Mouse (Mus musculus) bone marrow, adult 2 months (tissue): ENCODE measurements around the gene Trp53tg5.

Source experiments
- CTCF ChIP-seq: fragments of 200-500 bp; IDR thresholded peaks from 2 replicates; pipeline ENCODE4 v1.5.1; 2011; ENCODE audit warnings: low read length, control low read depth; ENCODE audit not compliant: control insufficient read depth, insufficient read depth
- POLR2A ChIP-seq: fragments of 200-500 bp; IDR thresholded peaks from 2 replicates; pipeline ENCODE4 v1.6.1; 2011; ENCODE audit warnings: low read depth, mild to moderate bottlenecking, control low read depth, low read length, borderline replicate concordance; ENCODE audit not compliant: control insufficient read depth

DNA sequence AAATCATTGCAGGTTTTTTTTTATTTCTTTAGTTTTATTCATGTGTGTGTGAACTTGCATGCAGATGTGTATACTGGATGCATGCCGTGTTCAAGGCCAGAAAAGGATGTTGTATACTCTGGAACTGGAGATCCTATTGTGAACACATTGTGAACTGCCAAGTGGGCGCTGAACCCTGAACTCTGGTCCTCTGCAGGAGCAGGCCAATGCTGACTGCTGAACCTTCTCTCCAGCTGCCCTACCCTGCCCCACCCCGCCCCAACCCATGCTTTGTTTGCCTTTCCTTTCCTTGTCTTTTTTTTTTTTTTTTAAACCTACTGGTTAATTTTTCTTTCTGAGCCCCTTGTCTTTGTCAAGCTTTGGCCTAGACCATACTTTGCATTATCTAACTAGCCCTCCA is 41.4 kb upstream of the Trp53tg5 start:
- TF ChIP-seq CTCF (no peak), POLR2A (no peak)
